Mouse (Mus musculus): ENCODE measurements around the gene Eps15l1.

Eps15l1 gene

DNA sequence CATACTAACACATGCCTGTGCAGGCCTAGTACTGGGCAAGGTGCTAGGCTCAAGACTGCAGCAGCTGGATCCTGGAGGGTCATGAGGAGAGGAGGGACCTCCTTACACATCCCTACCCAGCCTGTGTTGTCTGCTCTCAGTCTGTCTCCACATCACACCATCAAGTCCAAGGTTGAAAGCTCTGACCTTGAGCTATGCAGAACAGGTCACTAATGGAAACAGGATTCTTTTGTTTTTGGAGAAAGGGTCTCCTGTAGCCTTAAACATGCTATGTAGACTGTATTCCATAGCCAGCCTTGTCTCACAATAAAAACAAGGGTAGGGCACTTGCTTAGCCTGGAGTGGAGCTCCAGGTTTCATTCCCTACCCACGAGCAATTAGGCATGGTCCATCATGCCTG, 72.3 kb downstream of the Eps15l1 start:
- no peak for DNase-seq

- no peak for DNase-seq
These were observed 73.1 kb downstream of the Eps15l1 start for GRCm38 (mm10) chr8:72348114-72348513.

DNA sequence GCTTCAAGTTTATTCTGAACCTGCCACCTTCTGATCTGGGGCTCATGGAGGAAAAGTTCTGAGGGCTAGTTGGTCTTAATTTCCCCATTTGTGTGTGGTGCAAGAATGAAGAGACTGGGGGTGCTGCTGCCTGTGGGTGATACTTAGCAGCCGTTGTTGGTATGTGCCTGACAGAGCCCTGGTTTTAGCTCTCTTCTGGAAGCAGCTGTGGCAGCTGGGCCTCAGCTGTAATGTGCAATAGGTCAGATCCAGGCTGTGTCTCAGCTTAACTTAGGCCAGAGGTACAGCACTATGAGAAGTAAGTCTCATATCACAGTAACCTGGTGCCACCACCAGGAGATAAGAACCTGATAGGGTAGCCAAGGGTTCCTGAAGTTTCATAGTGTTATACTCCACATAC, 73.7 kb downstream of the Eps15l1 start:
- DNase-seq, result no peak

DNA sequence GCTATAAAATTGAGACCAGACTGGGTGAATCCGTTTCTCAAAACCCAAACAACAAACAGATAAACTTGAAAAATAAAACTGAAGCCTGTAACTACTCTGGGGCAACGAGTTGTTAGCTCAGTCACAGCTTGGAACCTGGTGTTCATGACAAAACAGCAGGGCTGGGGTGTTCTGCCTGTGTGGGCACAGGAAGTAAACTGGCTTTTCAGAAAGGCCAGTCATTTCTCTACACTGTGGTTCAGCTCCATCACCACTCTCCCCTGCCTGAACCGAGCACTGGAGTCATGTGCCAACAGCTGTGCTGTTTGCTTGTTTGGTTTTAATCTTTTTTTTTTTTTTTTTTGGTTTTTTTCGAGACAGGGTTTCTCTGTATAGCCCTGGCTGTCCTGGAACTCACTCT, 77.5 kb downstream of the Eps15l1 start:
- DNase-seq, result no peak

DNA sequence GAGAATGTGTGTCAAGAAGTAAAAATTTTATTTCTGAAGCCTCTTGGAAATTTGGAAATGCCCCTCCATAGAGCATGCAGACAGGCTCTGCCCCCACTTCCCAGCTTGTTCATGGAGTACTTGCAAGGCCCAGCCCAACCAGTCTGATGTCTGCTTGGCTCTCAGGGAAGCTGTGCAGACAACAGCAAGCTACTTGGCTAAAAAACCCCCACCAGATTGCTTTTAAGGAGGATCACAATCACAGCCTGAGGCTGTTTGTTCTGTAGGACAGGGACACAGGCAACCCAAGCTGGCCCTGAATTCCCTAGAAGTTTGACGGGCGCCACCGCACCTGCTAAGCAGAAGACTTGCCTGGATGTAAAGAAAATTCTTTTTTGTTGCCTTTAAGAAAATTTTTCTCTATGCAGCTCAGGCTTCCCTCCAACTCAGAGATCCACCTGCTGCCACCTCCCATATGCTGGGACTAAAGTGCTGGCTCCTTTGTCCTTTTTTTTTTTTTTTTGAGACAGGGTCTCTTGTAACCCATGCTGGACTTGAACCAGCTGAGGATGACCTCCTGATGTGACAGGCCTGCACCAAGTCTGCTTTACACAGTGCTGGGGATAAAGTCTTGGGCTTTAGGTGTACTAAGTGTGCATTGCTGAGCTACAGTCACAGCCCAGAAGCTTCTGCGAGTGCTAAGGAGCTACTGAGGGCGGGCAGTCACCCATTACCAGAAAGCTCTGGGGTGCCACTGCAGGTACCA, 78.5 kb downstream of the Eps15l1 start:
- DNase-seq, result no peak

- no peak for DNase-seq
These were observed 84.2 kb downstream of the Eps15l1 start for GRCm38 (mm10) chr8:72337034-72337433.

- DNase-seq, result peak in 1 of 2 experiments; percentile 68
These were observed 85.0 kb downstream of the Eps15l1 start for GRCm38 (mm10) chr8:72336273-72336672.

DNA sequence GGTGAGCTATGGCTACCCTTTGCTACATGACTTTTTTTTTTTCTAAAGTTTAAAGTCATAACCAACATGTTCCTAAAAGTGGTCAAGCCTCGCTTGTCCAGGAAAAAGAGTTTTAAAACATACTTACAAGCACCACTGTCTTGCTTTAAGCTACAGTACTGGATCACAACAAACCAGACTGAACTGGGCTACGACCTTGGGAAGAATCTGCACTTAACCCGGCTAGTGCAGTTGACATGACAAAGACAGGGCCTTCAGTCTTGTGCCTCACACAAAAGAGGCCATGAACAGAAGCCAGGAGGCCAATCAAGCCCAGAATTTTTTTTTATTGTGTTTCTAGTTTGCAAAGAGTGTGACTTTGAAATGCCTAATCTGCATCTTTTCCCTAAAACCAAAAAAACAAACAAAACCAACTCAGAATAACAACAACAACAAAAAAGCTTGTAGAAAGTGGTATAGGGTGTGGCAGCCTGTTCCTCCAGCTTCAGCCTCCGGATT, 87.1 kb downstream of the Eps15l1 start:
- no peak for DNase-seq

- DNase-seq, result no peak
These were observed 87.7 kb downstream of the Eps15l1 start for GRCm38 (mm10) chr8:72333429-72334143.

- no peak for DNase-seq
These were observed 89.6 kb downstream of the Eps15l1 start for GRCm38 (mm10) chr8:72331631-72332030.

DNA sequence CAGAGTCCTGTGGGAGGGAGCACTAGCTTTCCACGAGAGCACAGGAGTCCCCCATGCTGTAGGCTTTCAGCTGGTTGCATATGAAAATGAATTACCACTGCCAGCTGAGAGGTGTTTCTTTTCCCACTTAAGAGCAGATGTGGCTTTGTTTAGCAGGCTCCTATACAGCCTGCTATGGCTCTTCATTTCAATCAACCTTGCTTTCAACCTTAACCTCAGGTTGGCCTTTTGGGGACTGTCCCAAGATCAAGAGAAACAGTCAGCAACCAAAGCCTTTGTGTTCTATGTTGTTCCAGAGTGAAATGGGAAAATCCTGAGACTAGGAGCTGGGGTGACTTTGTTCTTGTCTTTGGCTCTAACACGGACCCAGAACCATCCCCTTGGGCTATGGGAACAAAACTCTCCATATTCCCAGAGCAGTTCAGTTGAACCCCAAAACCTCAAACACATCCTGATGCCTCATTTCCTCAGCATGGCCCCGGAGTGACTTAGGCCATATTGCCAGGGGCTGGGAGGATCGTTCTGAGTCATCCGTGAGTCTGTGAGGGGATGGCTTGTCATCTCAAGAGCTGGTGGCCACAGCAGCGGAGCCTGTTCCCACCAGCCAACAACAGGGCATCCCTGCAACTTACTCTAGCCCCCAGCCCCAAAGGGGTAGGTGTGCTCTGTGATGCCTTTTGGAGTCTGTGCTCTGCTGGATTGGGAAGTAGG, 90.3 kb downstream of the Eps15l1 start:
- DNase-seq, result no peak

- no peak for DNase-seq
These were observed 92.1 kb downstream of the Eps15l1 start for GRCm38 (mm10) chr8:72329116-72329515.

GRCm38 (mm10) chr8:72324708-72325107, 96.6 kb downstream of the Eps15l1 start:
- no peak for DNase-seq

DNA sequence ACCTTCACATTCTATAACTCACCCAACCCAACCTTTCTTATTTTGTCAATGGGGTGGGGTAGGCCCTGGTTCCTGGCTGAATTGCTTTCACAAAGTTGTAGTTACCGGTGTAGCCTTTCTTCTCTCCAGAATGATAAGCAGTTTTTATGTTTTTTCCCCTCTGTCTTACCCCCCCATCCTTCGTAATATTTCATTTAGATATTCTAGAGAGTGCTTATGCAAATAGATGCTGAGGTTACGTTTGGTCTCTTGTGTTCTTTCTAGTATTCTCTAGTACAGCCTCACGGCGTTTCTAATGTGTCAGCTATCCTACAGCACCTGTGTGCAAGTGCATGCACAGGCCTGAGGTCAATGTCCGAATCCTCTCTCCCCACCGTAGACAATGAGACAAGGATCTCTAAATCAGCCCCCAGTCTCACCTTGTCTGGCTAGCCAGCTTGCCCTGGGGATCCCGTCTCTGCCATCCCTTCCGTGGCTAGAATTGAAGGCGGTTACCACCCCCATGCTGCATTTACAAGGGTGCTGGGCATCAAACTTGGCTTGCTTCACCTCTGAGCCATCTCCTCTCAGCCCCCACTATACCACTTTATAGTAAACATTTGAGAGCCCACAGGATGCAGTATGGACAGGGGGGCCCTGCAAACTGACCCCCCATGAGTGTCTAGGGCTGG, 97.1 kb downstream of the Eps15l1 start:
- no peak for DNase-seq

- no peak for DNase-seq
These were observed 98.0 kb downstream of the Eps15l1 start for GRCm38 (mm10) chr8:72323131-72323725.

DNA sequence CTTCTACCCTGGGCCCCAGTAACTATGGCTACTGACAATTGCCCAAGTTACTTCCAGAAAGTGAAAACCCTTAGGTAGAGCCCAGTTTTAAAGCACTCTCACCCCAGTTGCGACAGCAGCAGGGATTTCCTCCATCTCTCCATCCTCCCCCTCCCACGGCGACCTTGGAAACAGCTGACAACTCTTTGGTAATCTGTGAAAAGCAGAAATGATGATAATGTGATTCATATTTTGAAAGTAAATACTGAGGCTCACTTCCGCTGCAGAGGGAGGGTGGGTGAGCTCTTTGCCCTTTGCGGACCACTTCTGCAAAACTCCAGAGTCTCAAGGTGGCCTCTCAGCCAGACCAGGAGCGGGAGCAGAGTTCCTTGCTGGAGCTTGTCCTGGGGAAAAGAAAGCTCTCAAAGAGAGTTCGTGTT, 98.8 kb downstream of the Eps15l1 start:
- peak in 1 of 2 experiments; percentile 27 for DNase-seq

DNA sequence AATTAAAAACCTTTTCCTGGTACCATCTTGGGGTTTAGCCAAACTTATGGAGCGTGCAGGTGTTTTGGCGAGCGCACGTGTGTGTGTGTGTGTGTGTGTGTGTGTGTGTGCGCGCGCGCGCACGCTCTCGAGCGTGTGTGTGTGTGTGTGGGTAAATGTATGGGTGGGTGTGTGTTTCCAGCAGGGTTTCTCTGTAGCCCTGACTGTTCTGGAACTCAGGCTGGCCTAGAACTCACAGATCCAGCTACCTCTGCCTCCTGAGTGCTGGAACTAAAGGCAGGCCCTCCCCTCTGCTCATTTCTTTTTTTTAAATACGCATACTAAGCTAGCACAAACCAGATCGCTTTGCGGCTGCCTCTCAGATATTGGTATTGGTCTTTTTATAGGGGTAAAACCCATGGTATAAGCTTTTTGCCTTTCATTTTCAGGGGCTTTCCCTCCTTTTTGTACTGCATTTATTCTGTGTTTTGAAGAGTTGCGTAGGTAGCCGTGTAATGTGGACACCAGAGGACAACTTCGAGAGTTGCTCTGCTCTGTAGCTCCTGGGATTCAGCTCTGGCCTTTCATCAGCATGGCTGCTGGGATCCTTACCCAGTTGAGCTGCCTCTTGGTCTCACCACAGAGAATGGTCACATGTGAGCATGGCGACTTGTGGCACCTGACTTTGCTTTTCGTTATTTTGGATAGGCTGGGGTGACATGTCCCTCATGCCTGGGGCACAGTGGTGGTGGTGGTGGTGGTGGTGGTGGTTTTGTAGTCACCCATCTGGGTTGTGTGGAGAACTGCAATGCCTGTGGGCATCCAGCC, 99.4 kb downstream of the Eps15l1 start:
- no peak for DNase-seq

DNA sequence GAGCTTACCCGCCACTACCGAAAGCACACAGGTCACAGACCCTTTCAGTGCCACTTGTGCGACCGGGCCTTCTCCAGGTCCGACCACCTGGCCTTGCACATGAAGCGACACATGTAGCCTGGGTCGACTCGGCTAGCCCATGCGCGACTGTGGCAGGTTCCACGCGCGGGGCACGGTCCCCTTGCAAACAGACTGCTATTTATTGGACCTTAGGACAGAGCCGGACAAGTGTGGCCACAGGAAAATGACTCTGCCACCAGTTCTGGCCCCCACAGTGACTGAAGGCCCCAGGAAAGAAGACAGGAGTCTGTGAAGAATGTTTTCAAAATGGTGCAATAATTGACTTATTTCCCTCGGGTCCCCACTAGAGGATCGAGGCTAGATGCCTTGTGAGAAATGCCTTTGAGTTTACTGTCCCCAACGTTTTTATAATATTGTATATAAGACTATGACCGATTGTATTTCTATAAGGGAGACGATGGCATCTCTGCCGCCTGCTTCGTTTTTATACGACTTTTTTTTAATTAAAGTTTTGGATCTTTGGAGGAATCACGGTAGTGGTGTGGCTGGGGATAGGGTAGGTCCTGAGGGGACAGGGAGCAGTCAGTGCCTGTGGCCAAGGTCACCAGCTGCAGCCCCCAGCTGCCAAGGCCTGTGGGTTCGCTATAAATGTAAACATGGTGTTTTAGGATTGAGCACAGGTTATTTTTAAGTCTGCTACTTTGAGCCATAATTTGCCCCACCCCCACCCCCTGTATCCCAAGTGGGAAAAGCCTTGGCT, 100.3 kb downstream of the Eps15l1 start:
- DNase-seq, result peak in 1 of 2 experiments; percentile 12

GRCm38 (mm10) chr8:72319921-72320802, 101.1 kb downstream of the Eps15l1 start:
- DNase-seq, result peak in 1 of 2 experiments; percentile 38

DNA sequence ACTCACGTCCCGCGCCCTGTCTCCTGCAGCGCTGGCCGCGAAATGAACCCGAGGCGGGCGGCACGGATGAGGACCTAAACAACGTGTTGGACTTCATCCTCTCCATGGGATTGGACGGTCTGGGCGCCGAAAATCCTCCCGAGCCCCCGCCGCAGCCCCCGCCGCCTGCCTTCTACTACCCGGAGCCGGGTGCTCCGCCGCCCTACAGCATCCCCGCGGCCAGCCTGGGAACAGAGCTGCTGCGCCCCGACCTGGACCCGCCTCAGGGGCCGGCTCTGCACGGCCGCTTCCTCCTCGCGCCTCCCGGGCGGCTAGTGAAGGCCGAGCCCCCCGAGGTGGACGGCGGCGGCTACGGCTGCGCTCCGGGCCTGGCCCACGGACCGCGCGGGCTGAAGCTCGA, 101.9 kb downstream of the Eps15l1 start:
- peak in 1 of 2 experiments; percentile 54 for DNase-seq

All from kidney, postnatal 36 days (tissue).